Mouse (Mus musculus) cortical plate, adult 2 months (tissue): ENCODE measurements at regions not wholly inside any gene's neighbourhood (a gene's known extent, or its start where the extent isn't known, plus 50 kb on each side); places are given as distances from the start of the nearest gene placed in this dataset.

Source experiments
- CTCF ChIP-seq: fragments of 200-500 bp; IDR thresholded peaks from 2 replicates; pipeline ENCODE4 v1.5.1; 2011; ENCODE audit warnings: mild to moderate bottlenecking, control low read depth, low read length; ENCODE audit not compliant: insufficient read depth; ENCODE audit errors: extremely low read depth
- POLR2A ChIP-seq: fragments of 200-500 bp; IDR thresholded peaks from 2 replicates; pipeline ENCODE4 v1.6.1; 2011; ENCODE audit warnings: mild to moderate bottlenecking, low read length, control low read depth; ENCODE audit not compliant: insufficient read depth; ENCODE audit errors: extremely low read depth

GRCm38 (mm10) chr1:190442166-190442565 is 271.7 kb upstream of the Prox1 start:
- TF ChIP-seq POLR2A (no peak), CTCF (no peak)
